Mouse (Mus musculus): ENCODE results near the gene Snf8. TPM values are rescaled to one million over a fixed set of nuclear protein-coding genes. Genes with fewer than 3 reads are reported as not detected.

Snf8 gene
- polyA plus RNA-seq, 1 experiment from 2014 or later: 45.3 TPM

DNA sequence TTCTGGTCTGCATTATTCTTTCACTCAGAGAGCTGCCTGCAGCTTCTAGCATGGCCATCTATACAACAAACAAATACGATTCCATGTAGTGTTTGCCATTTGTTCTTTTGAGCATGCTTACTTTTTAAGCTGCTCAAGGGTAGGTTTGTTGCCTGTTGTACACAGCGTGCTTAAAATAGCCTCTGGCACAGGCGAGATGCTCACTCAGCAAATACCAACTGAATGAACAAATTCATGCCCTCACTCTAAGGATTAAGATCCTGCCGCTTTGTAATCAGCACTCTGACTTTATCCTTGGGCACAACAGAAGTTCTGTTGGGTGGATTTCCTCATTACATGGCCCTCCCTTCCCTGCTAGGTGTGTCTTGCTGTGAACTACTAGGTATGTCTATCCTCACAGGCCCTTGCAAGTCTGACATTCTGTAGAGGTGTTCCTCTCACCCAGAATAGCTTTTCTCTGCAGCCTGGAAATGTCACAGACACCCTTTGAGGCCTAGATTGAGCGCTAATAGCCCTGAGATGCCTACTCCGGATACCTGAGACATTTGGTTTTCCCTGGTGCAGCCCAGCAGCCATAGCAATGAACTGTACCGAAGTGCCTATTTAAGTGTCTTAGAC, 58.1 kb downstream of the Snf8 start:
- ATAC-seq (ENCODE audit: low FRiP score, low TSS enrichment): no peak

GRCm38 (mm10) chr11:96093361-96093760, 58.7 kb downstream of the Snf8 start:
- no peaks in the 10 kb centered on the region for H3K4me1 ChIP-seq (ENCODE audit: control insufficient read depth, insufficient read depth, low read length)
- ATAC-seq (ENCODE audit: low FRiP score, low TSS enrichment): no peak
- no peak overlapping the region for H3K4me2 ChIP-seq (ENCODE audit: low read length)
- no peak overlapping the region for H3K4me3 ChIP-seq (replicated peaks; ENCODE audit: low read depth, low read length)
- no peaks in the 10 kb centered on the region for H3K36me3 ChIP-seq (ENCODE audit: control insufficient read depth, insufficient read depth, low read length)
- no peak overlapping the region for H3K9ac ChIP-seq (replicated peaks; ENCODE audit: low read length)
- no peaks in the 10 kb centered on the region for H3K9me3 ChIP-seq (ENCODE audit: control insufficient read depth, low read length)
- H3K27me3 ChIP-seq (ENCODE audit: control insufficient read depth, insufficient read depth, low read length): no peaks in the 10 kb centered on the region
- H3K27ac ChIP-seq (replicated peaks; ENCODE audit: low read depth, low read length): no peak overlapping the region
- peak; percentile 67 for DNase-seq
- WGBS: 16% methylated on average over 3 of the region's 3 CpGs

More for the DNA sequence above, 58.1 kb downstream of the Snf8 start:
- no peak for DNase-seq
- H3K9ac ChIP-seq (replicated peaks; ENCODE audit: low read length): no peak overlapping the region
- no peaks in the 10 kb centered on the region; the same call in 1 of the 2 replicates for H3K9me3 ChIP-seq (ENCODE audit: control insufficient read depth, low read length)
- no peaks in the 10 kb centered on the region for H3K4me1 ChIP-seq (ENCODE audit: control insufficient read depth, insufficient read depth, low read length)
- WGBS: 45% methylated on average over 7 of the region's 7 CpGs
- H3K36me3 ChIP-seq (ENCODE audit: control insufficient read depth, insufficient read depth, low read length): no peaks in the 10 kb centered on the region
- no peak overlapping the region for H3K4me3 ChIP-seq (replicated peaks; ENCODE audit: low read depth, low read length)
- no peak overlapping the region for H3K4me2 ChIP-seq (ENCODE audit: low read length)
- no peaks in the 10 kb centered on the region for H3K27me3 ChIP-seq (ENCODE audit: control insufficient read depth, insufficient read depth, low read length)
- no peak overlapping the region for H3K27ac ChIP-seq (replicated peaks; ENCODE audit: low read depth, low read length)

Other genes with a start within 250 kb of the Snf8 start
- 0.33 TPM in 1 of 2 replicates, not detected in the other for gene Phospho1, start 210.4 kb upstream of the Snf8 start, polyA plus RNA-seq (2014; fragmentation: Nextera tagmentation; extraction: Ambion mirVana)
- gene Gngt2, start 197.7 kb upstream of the Snf8 start, polyA plus RNA-seq (2014; fragmentation: Nextera tagmentation; extraction: Ambion mirVana): 1.8 TPM in 2 replicates
- gene Abi3, start 192.4 kb upstream of the Snf8 start, polyA plus RNA-seq (2014; fragmentation: Nextera tagmentation; extraction: Ambion mirVana): 0.26 and 0.64 TPM in 2 replicates
- gene B4galnt2, start 120.0 kb upstream of the Snf8 start, polyA plus RNA-seq (2014; fragmentation: Nextera tagmentation; extraction: Ambion mirVana): not detected in 2 replicates
- gene Igf2bp1, start 28.9 kb upstream of the Snf8 start, polyA plus RNA-seq (2014; fragmentation: Nextera tagmentation; extraction: Ambion mirVana): 10.7 and 11.1 TPM in 2 replicates
- gene Gip, start 10.3 kb upstream of the Snf8 start, polyA plus RNA-seq (2014; fragmentation: Nextera tagmentation; extraction: Ambion mirVana): not detected in 2 replicates
- gene Ube2z, start 30.5 kb downstream of the Snf8 start, polyA plus RNA-seq (2014; fragmentation: Nextera tagmentation; extraction: Ambion mirVana): 32.3 and 32.7 TPM in 2 replicates
- 679 and 959 TPM in 2 replicates for gene Atp5g1, start 40.8 kb downstream of the Snf8 start, polyA plus RNA-seq (2014; fragmentation: Nextera tagmentation; extraction: Ambion mirVana)
- not detected in 2 replicates for gene Calcoco2, start 77.1 kb downstream of the Snf8 start, polyA plus RNA-seq (2014; fragmentation: Nextera tagmentation; extraction: Ambion mirVana)
- gene Ttll6, start 98.9 kb downstream of the Snf8 start, polyA plus RNA-seq (2014; fragmentation: Nextera tagmentation; extraction: Ambion mirVana): not detected in 2 replicates
- gene Hoxb13, start 159.4 kb downstream of the Snf8 start, polyA plus RNA-seq (2014; fragmentation: Nextera tagmentation; extraction: Ambion mirVana): not detected in 2 replicates
- gene Hoxb9, start 236.6 kb downstream of the Snf8 start, polyA plus RNA-seq (2014; fragmentation: Nextera tagmentation; extraction: Ambion mirVana): not detected in 2 replicates
- gene Hoxb8, start 247.0 kb downstream of the Snf8 start, polyA plus RNA-seq (2014; fragmentation: Nextera tagmentation; extraction: Ambion mirVana): not detected in 2 replicates